7 mouse cellular contexts compared by ENCODE assay signal in genomic region chr10:68135416-68135815, GRCm38 (mm10).
A peak's percentile ranks its signal among the peaks of the same experiment; 100 is the strongest.
DNase-seq lines count a peak whose midpoint lies in the region; ATAC-seq and TF ChIP-seq lines count a peak whose summit lies in the region.

No protein-coding gene starts in this region.

- H3K4me3 ChIP-seq in hindbrain, embryonic 14.5 days (replicated peaks; ENCODE audit: low read length): peak overlapping the region; percentile 28
- H3K4me3 ChIP-seq in lung, postnatal 0 days (ENCODE audit: low read depth, low read length): peak overlapping the region; percentile 59

- 20% methylated on average over 4 of the region's 4 CpGs for WGBS in hindbrain, embryonic 14.5 days
- 12% methylated on average over 4 of the region's 4 CpGs for WGBS in lung, postnatal 0 days

- H3K36me3 ChIP-seq in hindbrain, embryonic 14.5 days (replicated peaks; ENCODE audit: control insufficient read depth, insufficient read depth): no peaks in the 10 kb centered on the region
- peaks cover 23% of the 10 kb centered on the region for H3K36me3 ChIP-seq in lung, postnatal 0 days (ENCODE audit: insufficient read depth, low read length)

- H3K4me1 ChIP-seq in hindbrain, embryonic 14.5 days (replicated peaks; ENCODE audit: control insufficient read depth, insufficient read depth, low read length): peaks cover 32% of the 10 kb centered on the region
- H3K4me1 ChIP-seq in lung, postnatal 0 days (ENCODE audit: insufficient read depth, low read depth, low read length): peaks cover 27% of the 10 kb centered on the region

- no peak overlapping the region for H3K9ac ChIP-seq in hindbrain, embryonic 14.5 days
- H3K9ac ChIP-seq in lung, postnatal 0 days (replicated peaks; ENCODE audit: low read depth): peak overlapping the region; percentile 55

- peak; percentile 60 for DNase-seq in CD4-positive, CD25-positive, alpha-beta regulatory T cell, adult 2 months (ENCODE audit: low read depth, low spot score)
- peak; percentile 74 for DNase-seq in adipocyte (ENCODE audit: low spot score)
- DNase-seq in hindbrain, embryonic 14.5 days (ENCODE audit: low spot score): no peak
- DNase-seq in lung, postnatal 0 days (ENCODE audit: low spot score): peak; percentile 84
- no peak for DNase-seq in MN1 (ENCODE audit: low spot score)
- DNase-seq in gastrocnemius, postnatal 4 days (ENCODE audit: low spot score in 2 of 2): no peak
- DNase-seq in spleen, adult 18-20 months: no peak

- no peak for ATAC-seq in hindbrain, embryonic 14.5 days (ENCODE audit: low FRiP score)
- ATAC-seq in lung, postnatal 0 days: peak; percentile 17; the same call in 1 of the 2 replicates

- H3K27ac ChIP-seq in hindbrain, embryonic 14.5 days: no peak overlapping the region
- H3K27ac ChIP-seq in lung, postnatal 0 days (ENCODE audit: low read length): peak overlapping the region; percentile 95

- peak; percentile 48 for TF ChIP-seq EP300 in lung, postnatal 0 days (IDR thresholded peaks at IDR 0.05)

- H3K4me2 ChIP-seq in hindbrain, embryonic 14.5 days (replicated peaks): peak overlapping the region; percentile 52
- H3K4me2 ChIP-seq in lung, postnatal 0 days (replicated peaks; ENCODE audit: low read depth, low read length): peak overlapping the region; percentile 61

- no peak for TF ChIP-seq CTCF in lung, postnatal 0 days (IDR thresholded peaks at IDR 0.05)

- H3K27me3 ChIP-seq in hindbrain, embryonic 14.5 days (ENCODE audit: control insufficient read depth, insufficient read depth, low read length): no peaks in the 10 kb centered on the region
- H3K27me3 ChIP-seq in lung, postnatal 0 days (replicated peaks; ENCODE audit: insufficient read depth, low read length): no peaks in the 10 kb centered on the region

- no peaks in the 10 kb centered on the region for H3K9me3 ChIP-seq in hindbrain, embryonic 14.5 days (ENCODE audit: control insufficient read depth, low read length)
- no peaks in the 10 kb centered on the region for H3K9me3 ChIP-seq in lung, postnatal 0 days (ENCODE audit: low read length)

Comparison
In these comparisons a context has a peak if more than half of its experiments do, and no peak if none do; other contexts are left out.
1. DNase-seq: peak in CD4-positive, CD25-positive, alpha-beta regulatory T cell, adult 2 months (single experiment), adipocyte (single experiment) and lung, postnatal 0 days (single experiment); none in hindbrain, embryonic 14.5 days (single experiment), MN1 (single experiment), gastrocnemius, postnatal 4 days (0 of 2) and spleen, adult 18-20 months (0 of 2).